Mouse (Mus musculus) CH12.LX (cell line): ENCODE data around the gene Osbpl5. TPM values are rescaled to one million over a fixed set of nuclear protein-coding genes. Genes with fewer than 3 reads are reported as not detected.

Source experiments
- DNase-seq: peaks from one replicate; pipeline ENCODE4 v3.0.0-alpha.2; 2013; ENCODE audit errors: extremely low read depth
- H3K27ac ChIP-seq: 2 replicates; pipeline ENCODE4 v1.5.1; 2012; ENCODE audit warnings: low read depth, mild to moderate bottlenecking, control low read depth, moderate library complexity; ENCODE audit not compliant: insufficient read depth
- H3K27me3 ChIP-seq: replicated peaks from 2 replicates; pipeline ENCODE3; 2012; ENCODE audit warnings: inconsistent platforms
- H3K36me3 ChIP-seq, 2 experiments: replicated peaks in 1 of 2; 2 replicates each; pipeline versions ENCODE3 to v1.6.1; 2012; ENCODE audit warnings: inconsistent platforms in 1 of 2, low read length in 1 of 2, mild to moderate bottlenecking in 1 of 2, mixed read lengths in 1 of 2, moderate library complexity in 1 of 2; ENCODE audit not compliant: control insufficient read depth in 1 of 2, insufficient read depth in 1 of 2
- H3K4me1 ChIP-seq, 2 experiments: 2 replicates each; pipeline ENCODE4 v1.6.1; 2012; ENCODE audit warnings: inconsistent platforms in 1 of 2, moderate library complexity in 1 of 2; ENCODE audit not compliant: insufficient read depth in 2 of 2, control insufficient read depth in 1 of 2
- H3K4me2 ChIP-seq: 2 replicates; pipeline ENCODE4 v1.6.1; 2012; ENCODE audit warnings: low read depth, mild to moderate bottlenecking, control low read depth; ENCODE audit not compliant: poor library complexity, insufficient read depth, severe bottlenecking
- H3K4me3 ChIP-seq, 3 experiments: fragments of 150-350 bp in 1 of 3; sonication (generic) in 1 of 3; replicated peaks in 1 of 3; 2 replicates each; pipeline versions ENCODE3 to v1.5.1; 2011 to 2012; ENCODE audit warnings: low read depth in 2 of 3, low read length in 2 of 3, mild to moderate bottlenecking in 2 of 3, moderate library complexity in 2 of 3, control low read depth in 1 of 3, improper control_type of control experiment in 1 of 3, inconsistent platforms in 1 of 3, mixed read lengths in 1 of 3; ENCODE audit not compliant: poor library complexity in 1 of 3
- H3K79me2 ChIP-seq: replicated peaks from 2 replicates; pipeline ENCODE4 v1.6.1; 2012; ENCODE audit warnings: mild to moderate bottlenecking, moderate library complexity; ENCODE audit not compliant: control insufficient read depth, poor library complexity, insufficient read depth, severe bottlenecking; ENCODE audit errors: extremely low read depth
- H3K9ac ChIP-seq: 2 replicates; pipeline ENCODE4 v1.6.1; 2012; ENCODE audit warnings: low read depth, mild to moderate bottlenecking, control low read depth, moderate library complexity; ENCODE audit not compliant: insufficient read depth
- H3K9me3 ChIP-seq: replicated peaks from 2 replicates; pipeline ENCODE3; 2012; ENCODE audit warnings: low read length, inconsistent platforms, mixed read lengths
- BHLHE40 ChIP-seq: IDR thresholded peaks from 2 replicates; pipeline ENCODE4 v1.6.1; 2011; ENCODE audit warnings: mild to moderate bottlenecking, low read depth, low read length, improper control_type of control experiment
- E2F4 ChIP-seq: IDR thresholded peaks from 2 replicates; pipeline ENCODE4 v1.6.1; 2011; ENCODE audit warnings: low read depth, low read length, improper control_type of control experiment; ENCODE audit not compliant: insufficient replicate concordance
- EP300 ChIP-seq: IDR thresholded peaks from 2 replicates; pipeline ENCODE4 v1.6.1; 2011; ENCODE audit warnings: low read length, improper control_type of control experiment
- GABPA ChIP-seq: IDR thresholded peaks from 2 replicates; pipeline ENCODE4 v1.6.1; 2012; ENCODE audit warnings: low read depth, low read length, improper control_type of control experiment, inconsistent platforms; ENCODE audit not compliant: insufficient replicate concordance
- HCFC1 ChIP-seq: IDR thresholded peaks from 2 replicates; pipeline ENCODE4 v1.6.1; 2012; ENCODE audit warnings: low read depth, mild to moderate bottlenecking, inconsistent platforms, low read length, improper control_type of control experiment
- IRF4 ChIP-seq: IDR thresholded peaks from 2 replicates; pipeline ENCODE4 v1.6.1; 2014; ENCODE audit warnings: low read depth, mild to moderate bottlenecking, inconsistent platforms, low read length, improper control_type of control experiment
- JUN ChIP-seq: IDR thresholded peaks from 2 replicates; pipeline ENCODE4 v1.6.1; 2011; ENCODE audit warnings: low read depth, mild to moderate bottlenecking, low read length, improper control_type of control experiment, moderate library complexity; ENCODE audit not compliant: insufficient read depth
- JUND ChIP-seq: conservative IDR thresholded peaks from 2 replicates; pipeline ENCODE4 v1.6.1; 2011; ENCODE audit warnings: low read depth, low read length, improper control_type of control experiment
- MEF2A ChIP-seq: IDR thresholded peaks from 2 replicates; pipeline ENCODE4 v1.6.1; 2014; ENCODE audit warnings: low read depth, mild to moderate bottlenecking, inconsistent platforms, low read length, improper control_type of control experiment, borderline replicate concordance
- MXI1 ChIP-seq: IDR thresholded peaks from 2 replicates; pipeline ENCODE4 v1.6.1; 2011; ENCODE audit warnings: mild to moderate bottlenecking, low read depth, low read length, improper control_type of control experiment
- MYC ChIP-seq: IDR thresholded peaks from 2 replicates; pipeline ENCODE4 v1.6.1; 2011; ENCODE audit warnings: low read depth, mild to moderate bottlenecking, improper control_type of control experiment, low read length
- NELFE ChIP-seq: IDR thresholded peaks from 2 replicates; pipeline ENCODE4 v1.6.1; 2011; ENCODE audit warnings: low read depth, low read length, improper control_type of control experiment
- PAX5 ChIP-seq: IDR thresholded peaks from 2 replicates; pipeline ENCODE4 v1.6.1; 2012; ENCODE audit warnings: low read length, inconsistent platforms, mixed read lengths
- POLR2A ChIP-seq: IDR thresholded peaks from 2 replicates; pipeline ENCODE4 v1.6.1; 2011; ENCODE audit warnings: low read depth, mild to moderate bottlenecking, improper control_type of control experiment, low read length
- RAD21 ChIP-seq: IDR thresholded peaks from 2 replicates; pipeline ENCODE4 v1.6.1; 2011; ENCODE audit warnings: low read depth, mild to moderate bottlenecking, low read length, improper control_type of control experiment, moderate library complexity
- SMC3 ChIP-seq: IDR thresholded peaks from 2 replicates; pipeline ENCODE4 v1.6.1; 2011; ENCODE audit warnings: low read depth, low read length, improper control_type of control experiment
- TCF12 ChIP-seq: IDR thresholded peaks from 2 replicates; pipeline ENCODE4 v1.6.1; 2014; ENCODE audit warnings: low read depth, mild to moderate bottlenecking, inconsistent platforms, low read length, improper control_type of control experiment
- UBTF ChIP-seq: IDR thresholded peaks from 2 replicates; pipeline ENCODE4 v1.6.1; 2012; ENCODE audit warnings: low read depth, mild to moderate bottlenecking, inconsistent platforms, low read length, improper control_type of control experiment, moderate library complexity
- ZC3H11A ChIP-seq: IDR thresholded peaks from 2 replicates; pipeline ENCODE4 v1.6.1; 2012; ENCODE audit warnings: low read depth, mild to moderate bottlenecking, inconsistent platforms, low read length, improper control_type of control experiment
- ZKSCAN1 ChIP-seq: IDR thresholded peaks from 2 replicates; pipeline ENCODE4 v1.6.1; 2012; ENCODE audit warnings: low read depth, inconsistent platforms, low read length, improper control_type of control experiment, borderline replicate concordance
- ZMIZ1 ChIP-seq: IDR thresholded peaks from 2 replicates; pipeline ENCODE4 v1.6.1; 2012; ENCODE audit warnings: low read depth, mild to moderate bottlenecking, inconsistent platforms, low read length, improper control_type of control experiment
- dilution Hi-C: fragments of 300-500 bp; cut with MboI; formaldehyde crosslinking; loops from 2 replicates; pipeline ENCODE4 v1.14.3; 2020; ENCODE audit warnings: low sequenced_read_pairs; ENCODE audit not compliant: extremely low pct_unique_long_range_greater_than_20kb, extremely low pct_ligation_motif_present
- in situ Hi-C: fragments of 300-500 bp; cut with MboI; formaldehyde crosslinking; loops from 3 replicates; pipeline ENCODE4 v1.14.3; 2019; ENCODE audit warnings: low sequenced_read_pairs, low pct_ligation_motif_present, low pct_unique_long_range_greater_than_20kb, mixed read lengths
- polyA plus RNA-seq: library from polyadenylated mRNA; unstranded; fragments of >175 nt; gene quantifications from 2 replicates; pipeline ENCODE4 v1.2.1, GENCODE M21; 2012; ENCODE audit warnings: low read depth; ENCODE audit not compliant: insufficient read length
- total RNA-seq, 2 experiments: library from RNA; depleted of rRNA; stranded (reverse); fragments of 300-350 nt in 1 of 2; fragments of >200 nt in 1 of 2; gene quantifications; 2 replicates each; pipeline ENCODE4 v1.2.3; 2012 to 2014

The Osbpl5 gene
- total and polyA plus RNA-seq, 3 experiments, result 1.1 to 2.2 (median 1.7) TPM

- Histone ChIP-seq H3K79me2 (no peaks in the 10 kb centered on the region), H3K9ac (no peak overlapping the region), H3K4me2 (no peak overlapping the region), H3K4me3 (no peak overlapping the region), H3K27ac (no peak overlapping the region), H3K27me3 (no peaks in the 10 kb centered on the region), H3K4me1 (no peaks in the 10 kb centered on the region), H3K36me3 (no peaks in the 10 kb centered on the region), H3K9me3 (peaks cover 5% of the 10 kb centered on the region)
- in situ Hi-C loops, result no loop called here
- DNase-seq, result peak; percentile 17
- TF ChIP-seq E2F4 (no peak), IRF4 (no peak), MYC (no peak), POLR2A (no peak), TCF12 (no peak), MXI1 (no peak), JUN (no peak), JUND (no peak), ZC3H11A (no peak), MEF2A (no peak), ZMIZ1 (no peak), UBTF (no peak)
- dilution Hi-C loops, result no loop called here
Measured at GRCm38 (mm10) chr7:143666427-143667311, 90.1 kb downstream of the Osbpl5 start.

GRCm38 (mm10) chr7:143663470-143663869, 93.3 kb downstream of the Osbpl5 start:
- no peaks in the 10 kb centered on the region for H3K36me3 ChIP-seq
- H3K9ac ChIP-seq, result no peak overlapping the region
- H3K27me3 ChIP-seq, result peaks cover 2% of the 10 kb centered on the region
- DNase-seq, result no peak
- H3K79me2 ChIP-seq, result no peaks in the 10 kb centered on the region
- peaks cover 5% of the 10 kb centered on the region for H3K9me3 ChIP-seq
- no peak overlapping the region for H3K4me2 ChIP-seq
- dilution Hi-C loops, result no loop called here
- in situ Hi-C loops, result no loop called here
- no peaks in the 10 kb centered on the region for H3K4me1 ChIP-seq
- no peak overlapping the region for H3K27ac ChIP-seq
- no peak overlapping the region for H3K4me3 ChIP-seq
- TF ChIP-seq BHLHE40, result no peak
- TF ChIP-seq ZMIZ1, result no peak
- TF ChIP-seq MEF2A, result no peak
- TF ChIP-seq NELFE, result no peak
- no peak for TF ChIP-seq ZKSCAN1
- no peak for TF ChIP-seq JUN
- no peak for TF ChIP-seq HCFC1
- TF ChIP-seq SMC3, result no peak
- TF ChIP-seq IRF4, result no peak
- no peak for TF ChIP-seq RAD21
- TF ChIP-seq EP300, result no peak
- no peak for TF ChIP-seq GABPA
- no peak for TF ChIP-seq PAX5
- TF ChIP-seq MXI1, result no peak
